Mouse (Mus musculus) ovary, postnatal 36 days (tissue): ENCODE measurements around the gene Efna3.

Source experiments
- DNase-seq: peaks from one replicate; pipeline ENCODE4 v3.0.0; 2022; ENCODE audit warnings: low spot score, mixed read lengths

The Efna3 gene

DNA sequence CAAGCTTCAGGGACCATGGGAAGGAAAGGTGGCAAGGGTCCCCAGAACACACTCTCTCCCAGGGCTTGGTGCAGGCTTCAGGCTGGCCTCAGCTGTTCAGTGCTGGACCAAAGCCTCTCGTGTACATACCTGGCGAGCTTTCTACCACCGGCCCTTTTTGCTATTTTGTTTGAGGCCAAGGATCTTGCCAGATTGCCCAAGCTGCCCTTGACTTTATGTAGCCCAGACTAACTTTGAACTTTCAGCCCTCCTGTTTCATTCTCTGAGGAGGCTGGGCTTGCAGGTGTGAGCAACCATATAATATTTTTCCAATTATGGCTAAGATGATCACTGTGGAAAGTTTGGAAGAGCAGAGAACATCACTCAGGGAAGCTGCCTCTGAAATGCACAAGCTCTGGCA is 38.5 kb downstream of the Efna3 start:
- DNase-seq = no peak

GRCm38 (mm10) chr3:89282291-89282643 is 40.5 kb downstream of the Efna3 start:
- DNase-seq = no peak

DNA sequence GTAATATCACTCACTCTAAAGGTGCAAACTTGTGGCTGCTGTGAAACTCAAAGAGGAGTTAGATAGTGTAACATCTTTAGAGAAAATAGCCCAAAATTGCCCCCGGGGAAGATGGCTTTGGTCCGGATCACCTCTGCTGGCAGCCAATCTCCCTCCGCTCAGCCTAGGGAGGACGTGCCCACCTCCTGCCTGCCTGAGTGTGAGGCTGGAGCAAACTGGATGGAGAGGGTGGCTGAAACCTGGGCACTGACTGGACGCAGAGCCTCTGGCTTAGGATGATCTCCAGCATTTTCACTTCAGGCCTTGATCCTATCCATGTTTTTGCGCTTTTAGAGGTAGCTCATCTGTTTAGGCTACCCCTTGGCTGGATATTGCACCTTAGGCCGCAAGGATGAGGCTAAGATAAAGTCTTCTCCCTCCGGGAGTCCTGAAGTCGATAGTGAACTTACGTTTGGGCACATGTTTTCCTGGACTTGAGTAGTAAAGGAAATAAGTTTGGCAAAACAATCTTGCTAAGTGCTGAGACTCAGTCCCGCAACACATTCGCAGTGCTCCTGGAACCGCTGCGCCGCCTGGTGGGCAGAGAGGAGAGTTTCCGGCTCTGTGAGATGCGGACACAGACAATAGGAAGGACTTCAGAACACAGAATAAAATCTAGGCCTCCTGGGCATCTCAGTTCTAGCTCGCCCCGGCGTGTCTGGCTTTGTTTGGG is 41.0 kb downstream of the Efna3 start:
- peak; percentile 82 for DNase-seq

GRCm38 (mm10) chr3:89280606-89281511 is 41.9 kb downstream of the Efna3 start, which contains the start of gene Efna1:
Gene Efna1 (minus strand): TSS chr3:89281142.
- peak; percentile 59 for DNase-seq

- no peak for DNase-seq
These were observed 42.6 kb downstream of the Efna3 start for GRCm38 (mm10) chr3:89280050-89280605.

DNA sequence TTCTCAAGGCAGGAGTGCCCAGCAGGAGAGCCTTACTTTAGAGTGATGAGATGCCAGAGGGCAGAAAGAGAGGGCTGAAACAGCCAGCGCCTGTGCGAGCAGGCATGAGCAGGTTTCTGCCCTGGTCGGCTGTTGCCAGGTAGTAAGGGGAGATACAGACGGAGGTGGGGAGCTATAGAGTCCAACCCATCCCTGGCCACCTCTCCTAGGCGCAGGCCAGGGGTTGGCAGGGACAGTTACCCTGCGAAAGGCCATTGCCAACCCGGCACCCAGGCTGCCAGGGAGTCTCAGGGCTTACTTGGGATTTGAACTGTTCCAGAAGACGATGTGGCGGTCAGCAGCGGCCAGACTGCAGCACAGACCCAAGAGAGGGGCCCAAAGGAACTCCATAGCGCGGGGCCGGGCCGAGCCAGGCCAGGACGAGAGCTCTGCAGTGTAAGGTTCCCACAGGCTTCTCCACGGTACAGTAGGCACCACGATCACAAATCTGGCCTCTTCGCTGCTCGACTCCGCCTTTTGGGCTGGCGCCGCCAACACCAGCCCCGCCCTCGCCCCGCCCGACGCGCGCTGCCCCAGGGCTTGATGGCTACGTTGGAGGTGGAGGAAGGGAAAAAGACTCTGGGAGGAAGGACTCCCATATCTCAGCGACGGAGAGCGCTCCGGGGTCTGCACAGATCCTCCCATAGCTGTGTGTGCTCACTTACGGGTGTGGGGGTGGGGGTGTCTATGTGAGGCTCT is 43.4 kb downstream of the Efna3 start:
- peak; percentile 84 for DNase-seq

DNA sequence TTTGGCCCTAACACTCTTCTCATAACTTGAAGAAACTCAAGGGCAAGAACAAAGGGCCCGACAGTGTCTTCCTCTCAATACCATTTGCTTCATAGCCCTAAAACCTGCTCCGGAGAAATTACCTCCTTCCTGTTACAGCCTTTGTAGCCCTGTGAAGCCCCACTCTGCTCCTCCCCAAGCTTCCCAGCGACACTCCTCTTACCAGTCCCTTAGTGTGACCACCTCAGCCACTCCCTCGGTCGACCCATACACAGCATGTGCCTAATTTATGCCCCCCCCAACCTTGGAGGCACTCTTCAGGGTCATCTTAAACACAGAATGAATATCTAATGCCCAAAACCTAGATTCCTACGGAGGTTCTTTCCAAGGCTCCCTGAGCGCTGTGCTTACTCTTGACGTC is 44.1 kb downstream of the Efna3 start:
- no peak for DNase-seq

DNA sequence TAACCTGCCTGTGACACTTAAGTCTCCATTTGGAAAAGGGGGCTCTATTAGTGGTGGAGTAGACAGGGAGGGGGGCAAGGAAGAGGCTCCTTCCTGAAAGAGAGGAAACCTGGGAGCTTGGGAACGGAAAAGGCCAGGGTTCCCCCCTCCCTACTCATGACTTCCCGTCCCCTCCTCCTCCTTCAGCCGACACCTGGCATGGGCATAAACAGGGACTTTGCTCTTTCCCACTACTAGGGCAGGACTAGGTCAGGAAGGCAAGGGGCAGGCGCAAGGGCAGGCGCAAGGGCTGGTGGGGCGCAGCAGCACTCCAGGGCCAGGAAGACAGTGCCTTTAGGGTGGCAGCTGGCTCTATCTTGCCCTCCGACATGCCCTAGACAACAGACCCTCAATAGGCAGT is 44.7 kb downstream of the Efna3 start:
- DNase-seq = peak; percentile 24

- DNase-seq = peak; percentile 27
These were observed 45.3 kb downstream of the Efna3 start for GRCm38 (mm10) chr3:89277281-89278021.

- DNase-seq = peak; percentile 37
These were observed 46.7 kb downstream of the Efna3 start for GRCm38 (mm10) chr3:89276061-89276460.

DNA sequence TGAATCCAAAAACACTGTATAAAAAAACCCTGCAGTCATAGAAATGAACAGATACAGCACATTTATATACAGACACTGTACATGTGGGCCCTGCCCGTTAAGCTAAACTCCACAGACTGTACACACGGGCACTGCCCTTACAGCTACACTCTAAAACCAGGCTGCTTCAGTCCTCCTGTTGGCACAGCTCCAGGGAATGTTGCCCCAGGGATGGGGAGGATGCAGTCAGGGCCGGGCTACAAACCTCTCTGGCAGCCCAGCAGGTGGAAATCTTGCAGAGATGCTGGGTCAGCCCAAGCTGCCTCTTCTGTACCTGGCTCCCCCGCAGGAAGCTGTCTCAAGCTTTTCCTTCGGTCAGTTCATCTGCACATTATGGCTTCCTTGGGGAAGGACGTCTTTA is 51.0 kb downstream of the Efna3 start:
- DNase-seq = no peak

GRCm38 (mm10) chr3:89270891-89271290 is 51.9 kb downstream of the Efna3 start:
- DNase-seq = peak; percentile 53

DNA sequence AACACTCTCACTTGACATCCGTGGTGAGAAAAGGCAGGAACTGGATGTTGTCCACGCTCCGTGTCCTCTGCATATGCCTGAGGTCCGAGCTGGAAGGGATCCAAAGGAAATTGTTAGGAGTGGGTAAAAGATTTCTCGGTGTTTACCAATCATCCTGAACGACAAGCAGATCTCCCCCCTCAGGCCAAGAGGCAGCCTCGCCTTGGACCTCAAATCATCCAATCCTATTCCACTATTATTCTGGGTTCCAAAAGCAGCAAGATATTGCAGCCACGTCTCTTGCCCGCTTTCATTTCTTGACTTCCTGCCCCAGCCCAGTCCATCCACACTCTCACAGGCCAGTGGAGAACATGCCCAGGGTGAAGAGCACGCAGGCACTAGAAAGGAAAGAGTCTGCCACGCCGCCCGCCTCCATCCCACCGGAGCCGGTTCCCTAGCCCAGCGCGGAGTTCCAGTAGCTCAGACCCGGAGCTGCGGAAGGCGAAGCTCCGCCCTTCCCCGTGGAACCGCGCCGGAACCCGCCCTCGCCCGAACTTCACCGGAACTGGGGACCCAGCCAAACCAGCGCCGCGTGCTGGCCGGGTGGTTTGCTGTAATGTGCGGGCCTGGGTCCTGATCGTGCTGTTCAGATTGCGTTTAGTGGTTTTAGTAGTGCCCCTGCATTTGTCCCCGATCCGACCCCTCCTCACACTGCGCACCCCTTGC is 52.6 kb downstream of the Efna3 start, which contains the start of gene Slc50a1:
TSS of gene Slc50a1 (minus strand) at position 520 of the 705 bp plus-strand sequence.
- peak; percentile 88 for DNase-seq

- no peak for DNase-seq
These were observed 53.8 kb downstream of the Efna3 start for GRCm38 (mm10) chr3:89268916-89269315.

- DNase-seq = peak; percentile 71
These were observed 56.3 kb downstream of the Efna3 start for GRCm38 (mm10) chr3:89266439-89266893.
